Mouse (Mus musculus): ENCODE measurements around the gene Galnt10.

- no peak for TF ChIP-seq CTCF (IDR thresholded peaks at IDR 0.05)
- TF ChIP-seq EP300 (IDR thresholded peaks at IDR 0.05), result no peak
These were observed 9.1 kb downstream of the Galnt10 start for GRCm38 (mm10) chr11:57654386-57654785.

Data from lung, postnatal 0 days (tissue).